Mouse (Mus musculus): Measurements from ENCODE around the gene Acat3. TPM values are rescaled to one million over a fixed set of nuclear protein-coding genes. Genes with fewer than 3 reads are reported as not detected.

The Acat3 gene
- total and polyA plus RNA-seq, 2 experiments = 178 to 255 TPM

DNA sequence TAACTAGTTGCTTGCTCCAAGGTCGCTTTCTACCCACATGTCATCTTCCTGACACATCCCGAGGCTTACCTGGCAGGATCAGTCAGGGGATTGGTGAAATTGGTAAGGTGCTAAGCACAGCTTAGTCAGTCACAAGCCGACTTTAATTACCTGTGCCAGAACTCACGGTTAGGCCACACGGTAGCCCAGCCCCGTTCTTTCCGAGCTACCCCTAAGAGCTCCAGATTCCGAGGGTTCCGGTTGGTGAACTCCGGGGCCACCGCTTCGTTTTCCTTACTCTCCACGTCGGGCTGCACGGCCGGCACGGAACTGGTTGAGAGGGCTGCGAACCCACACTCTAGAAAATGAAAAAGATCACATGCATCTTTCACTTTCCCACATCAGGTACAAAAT is 24.9 kb downstream of the Acat3 start, which contains the start of gene Tcp1:
TSS of gene Tcp1 (plus strand) at position 214 of the 393 bp plus-strand sequence.
- under 1% methylated on average over 18 of the region's 18 CpGs for WGBS
- Histone ChIP-seq H3K4me3 (ENCODE audit: insufficient read depth, low read depth, low read length) (peak within 1 kb of the TSS; percentile 68), H3K27ac (replicated peaks; ENCODE audit: insufficient read depth, low read depth, low read length) (peak within 1 kb of the TSS; percentile 70), H3K79me2 (ENCODE audit: control insufficient read depth, insufficient read depth, low read length) (no peaks in the 10 kb centered on the region; the same call in 1 of the 2 replicates), H3K27me3 (ENCODE audit: control insufficient read depth, insufficient read depth, low read length) (no peaks in the 10 kb centered on the region), H3K36me3 (ENCODE audit: control insufficient read depth, insufficient read depth, low read length) (peaks cover 43% of the 10 kb centered on the region), H3K9ac (ENCODE audit: low read depth, low read length) (peak within 1 kb of the TSS; percentile 78), H3K4me1 (ENCODE audit: control insufficient read depth, insufficient read depth, low read length) (peaks cover 2% of the 10 kb centered on the region)
- TF ChIP-seq POLR2A (IDR thresholded peaks at IDR 0.05; ENCODE audit: extremely low read depth, insufficient read depth, low read length) (no peak), CTCF (IDR thresholded peaks at IDR 0.05; ENCODE audit: low read depth, low read length) (no peak)
- DNase-seq (ENCODE audit: extremely low read depth, low read depth, low spot score) = peak; percentile 43

DNA sequence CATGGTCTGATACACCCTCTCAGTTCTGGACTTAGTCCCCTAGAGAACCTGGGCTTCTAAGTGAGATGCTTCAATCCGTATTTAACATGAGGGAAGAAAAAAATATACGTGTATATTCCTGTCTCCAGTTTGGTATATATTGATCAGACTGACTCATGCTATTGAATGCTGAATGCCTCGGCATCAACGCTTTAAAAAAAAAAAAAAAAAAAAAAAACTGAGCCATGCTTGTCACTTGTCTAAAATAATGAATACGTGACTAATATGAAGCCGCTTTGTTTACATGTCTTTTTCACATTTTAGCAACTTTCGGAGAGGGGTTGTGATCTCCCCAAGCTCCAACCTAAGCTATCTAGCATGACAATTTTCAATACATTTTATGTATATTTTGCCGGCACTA is 30.0 kb downstream of the Acat3 start:
- Histone ChIP-seq H3K27ac (replicated peaks; ENCODE audit: insufficient read depth, low read depth, low read length) (no peak overlapping the region), H3K4me3 (ENCODE audit: insufficient read depth, low read depth, low read length) (no peak overlapping the region), H3K79me2 (ENCODE audit: control insufficient read depth, insufficient read depth, low read length) (no peaks in the 10 kb centered on the region; the same call in 1 of the 2 replicates), H3K27me3 (ENCODE audit: control insufficient read depth, insufficient read depth, low read length) (no peaks in the 10 kb centered on the region), H3K4me1 (ENCODE audit: control insufficient read depth, insufficient read depth, low read length) (no peaks in the 10 kb centered on the region), H3K9ac (ENCODE audit: low read depth, low read length) (no peak overlapping the region), H3K36me3 (ENCODE audit: control insufficient read depth, insufficient read depth, low read length) (peaks cover 30% of the 10 kb centered on the region)
- WGBS = 82% methylated on average over 8 of the region's 8 CpGs
- DNase-seq (ENCODE audit: extremely low read depth, low read depth, low spot score) = no peak
- TF ChIP-seq CTCF (IDR thresholded peaks at IDR 0.05; ENCODE audit: low read depth, low read length) = no peak
- no peak for TF ChIP-seq POLR2A (IDR thresholded peaks at IDR 0.05; ENCODE audit: extremely low read depth, insufficient read depth, low read length)

DNA sequence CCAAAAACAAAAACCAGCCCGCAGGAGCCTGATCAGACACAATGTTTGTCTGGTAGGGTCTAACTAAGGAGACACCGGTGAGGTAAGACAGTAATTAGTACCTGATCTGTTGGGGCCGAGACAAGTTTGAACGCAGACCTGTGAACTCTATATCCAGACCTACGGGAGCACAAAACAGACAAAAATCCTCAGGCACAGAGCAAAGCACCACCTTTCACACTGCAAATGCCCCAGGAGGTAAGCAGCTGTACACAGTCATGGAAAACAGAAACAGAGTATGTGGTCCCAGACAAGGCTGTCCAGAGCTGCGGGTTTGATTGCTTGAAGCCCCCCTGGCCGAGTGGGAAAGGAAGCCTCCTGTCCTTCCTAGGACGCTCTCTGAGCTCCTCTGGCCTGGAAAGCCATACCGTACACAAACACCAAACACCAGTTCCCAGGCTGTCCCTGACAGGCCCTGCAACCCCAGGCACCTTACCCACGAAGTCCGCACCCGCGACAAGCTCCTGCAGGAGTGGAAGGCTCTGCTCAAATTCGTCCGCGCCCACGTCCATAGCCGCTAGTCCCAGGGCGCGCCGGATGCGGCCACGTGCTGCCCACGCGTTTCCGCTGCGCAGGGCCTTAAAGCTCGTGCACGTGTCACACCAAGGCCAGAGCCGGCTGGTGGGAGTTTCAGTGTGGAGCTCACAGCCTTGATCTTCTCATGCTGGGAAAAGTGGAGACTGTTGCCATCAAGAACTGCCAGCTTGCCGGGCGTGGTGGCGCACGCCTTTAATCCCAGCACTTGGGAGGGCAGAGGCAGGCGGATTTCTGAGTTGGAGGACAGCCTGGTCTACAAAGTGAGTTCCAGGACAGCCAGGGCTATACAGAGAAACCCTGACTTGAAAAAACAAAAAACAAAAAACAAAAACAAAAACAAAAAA is 30.8 kb downstream of the Acat3 start, which contains the start of gene Pnldc1:
TSS of gene Pnldc1 (minus strand) at position 870 of the 920 bp plus-strand sequence.
- Histone ChIP-seq H3K36me3 (ENCODE audit: control insufficient read depth, insufficient read depth, low read length) (peaks cover 33% of the 10 kb centered on the region), H3K9ac (ENCODE audit: low read depth, low read length) (no peak within 1 kb of the TSS), H3K4me3 (ENCODE audit: insufficient read depth, low read depth, low read length) (no peak within 1 kb of the TSS), H3K27ac (replicated peaks; ENCODE audit: insufficient read depth, low read depth, low read length) (no peak within 1 kb of the TSS), H3K4me1 (ENCODE audit: control insufficient read depth, insufficient read depth, low read length) (no peaks in the 10 kb centered on the region), H3K79me2 (ENCODE audit: control insufficient read depth, insufficient read depth, low read length) (no peaks in the 10 kb centered on the region), H3K27me3 (ENCODE audit: control insufficient read depth, insufficient read depth, low read length) (no peaks in the 10 kb centered on the region)
- TF ChIP-seq POLR2A (IDR thresholded peaks at IDR 0.05; ENCODE audit: extremely low read depth, insufficient read depth, low read length) = no peak
- TF ChIP-seq CTCF (IDR thresholded peaks at IDR 0.05; ENCODE audit: low read depth, low read length) = no peak
- DNase-seq (ENCODE audit: extremely low read depth, low read depth, low spot score) = no peak
- WGBS = 90% methylated on average over 35 of the region's 35 CpGs

DNA sequence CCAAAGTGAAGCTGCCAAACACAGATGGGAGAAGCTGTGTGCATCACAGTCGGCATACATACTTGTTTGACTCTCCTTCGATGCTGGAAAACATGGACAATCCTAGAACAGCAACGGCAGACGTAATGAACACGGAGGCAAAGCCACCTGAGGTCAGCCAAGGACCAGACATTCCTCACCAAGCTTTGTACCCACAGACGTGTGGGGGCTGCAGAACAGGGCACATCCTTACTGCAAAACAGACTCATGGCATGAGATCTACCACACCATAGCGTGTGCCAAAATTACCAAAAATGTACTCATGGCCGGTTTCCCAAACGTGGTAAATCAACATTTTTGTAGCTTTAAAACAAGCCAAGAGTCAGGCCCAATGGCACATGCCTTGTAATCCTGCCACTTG is 34.0 kb downstream of the Acat3 start:
- Histone ChIP-seq H3K79me2 (ENCODE audit: control insufficient read depth, insufficient read depth, low read length) (no peaks in the 10 kb centered on the region), H3K4me3 (ENCODE audit: insufficient read depth, low read depth, low read length) (no peak overlapping the region), H3K27ac (replicated peaks; ENCODE audit: insufficient read depth, low read depth, low read length) (no peak overlapping the region), H3K36me3 (ENCODE audit: control insufficient read depth, insufficient read depth, low read length) (peaks cover 17% of the 10 kb centered on the region), H3K27me3 (ENCODE audit: control insufficient read depth, insufficient read depth, low read length) (no peaks in the 10 kb centered on the region), H3K4me1 (ENCODE audit: control insufficient read depth, insufficient read depth, low read length) (no peaks in the 10 kb centered on the region), H3K9ac (ENCODE audit: low read depth, low read length) (no peak overlapping the region)
- 90% methylated on average over 9 of the region's 9 CpGs for WGBS
- DNase-seq (ENCODE audit: extremely low read depth, low read depth, low spot score) = no peak
- TF ChIP-seq POLR2A (IDR thresholded peaks at IDR 0.05; ENCODE audit: extremely low read depth, insufficient read depth, low read length) = no peak
- no peak for TF ChIP-seq CTCF (IDR thresholded peaks at IDR 0.05; ENCODE audit: low read depth, low read length)

DNA sequence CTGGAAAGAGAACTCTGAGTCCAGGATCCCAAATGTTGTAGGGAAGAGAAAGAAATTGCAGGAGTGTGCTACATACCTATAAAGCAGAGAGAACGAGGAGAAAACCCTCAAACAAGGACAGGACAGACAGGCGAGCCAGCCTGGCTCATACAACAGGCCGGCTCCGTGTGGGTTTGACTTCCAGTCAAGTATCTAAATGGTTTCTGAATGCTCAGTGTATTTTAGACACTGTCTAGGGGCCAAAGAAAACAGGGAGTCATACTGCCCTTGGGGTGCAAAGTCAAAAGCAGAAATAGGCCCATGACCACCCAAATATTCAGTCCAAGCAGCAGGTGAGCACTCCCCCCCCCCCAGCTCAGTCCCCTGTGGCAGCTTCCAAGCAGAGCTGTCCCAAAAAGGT is 34.6 kb downstream of the Acat3 start:
- Histone ChIP-seq H3K4me3 (ENCODE audit: insufficient read depth, low read depth, low read length) (no peak overlapping the region), H3K27ac (replicated peaks; ENCODE audit: insufficient read depth, low read depth, low read length) (no peak overlapping the region), H3K4me1 (ENCODE audit: control insufficient read depth, insufficient read depth, low read length) (no peaks in the 10 kb centered on the region), H3K9ac (ENCODE audit: low read depth, low read length) (no peak overlapping the region), H3K27me3 (ENCODE audit: control insufficient read depth, insufficient read depth, low read length) (no peaks in the 10 kb centered on the region), H3K36me3 (ENCODE audit: control insufficient read depth, insufficient read depth, low read length) (peaks cover 14% of the 10 kb centered on the region), H3K79me2 (ENCODE audit: control insufficient read depth, insufficient read depth, low read length) (no peaks in the 10 kb centered on the region)
- no peak for TF ChIP-seq POLR2A (IDR thresholded peaks at IDR 0.05; ENCODE audit: extremely low read depth, insufficient read depth, low read length)
- TF ChIP-seq CTCF (IDR thresholded peaks at IDR 0.05; ENCODE audit: low read depth, low read length) = no peak
- WGBS = 96% methylated on average over 4 of the region's 4 CpGs
- no peak for DNase-seq (ENCODE audit: extremely low read depth, low read depth, low spot score)

DNA sequence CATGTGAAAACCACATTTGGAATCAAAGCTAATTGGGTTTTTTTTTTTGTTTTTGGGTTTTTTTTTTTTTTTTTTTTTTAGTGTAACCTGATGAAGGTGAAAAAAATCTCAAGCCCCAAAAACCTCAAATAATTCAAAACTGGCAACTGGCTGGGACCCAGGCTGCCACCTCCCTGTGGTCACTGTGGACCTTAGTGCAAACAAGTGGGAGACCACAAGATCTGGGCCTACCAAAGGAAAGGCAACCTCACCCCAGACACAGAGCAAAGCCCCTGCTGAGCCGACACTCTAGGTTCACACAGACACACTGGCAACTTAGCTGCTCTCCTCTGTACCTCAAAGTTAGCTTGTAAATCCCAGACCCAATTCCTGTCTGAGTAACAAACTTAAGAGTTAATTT is 36.1 kb downstream of the Acat3 start:
- peaks cover 10% of the 10 kb centered on the region for H3K36me3 ChIP-seq (ENCODE audit: control insufficient read depth, insufficient read depth, low read length)
- no peaks in the 10 kb centered on the region for H3K4me1 ChIP-seq (ENCODE audit: control insufficient read depth, insufficient read depth, low read length)
- H3K27me3 ChIP-seq (ENCODE audit: control insufficient read depth, insufficient read depth, low read length) = no peaks in the 10 kb centered on the region
- TF ChIP-seq CTCF (IDR thresholded peaks at IDR 0.05; ENCODE audit: low read depth, low read length) (no peak), POLR2A (IDR thresholded peaks at IDR 0.05; ENCODE audit: extremely low read depth, insufficient read depth, low read length) (no peak)
- no peak overlapping the region for H3K4me3 ChIP-seq (ENCODE audit: insufficient read depth, low read depth, low read length)
- no peak overlapping the region for H3K27ac ChIP-seq (replicated peaks; ENCODE audit: insufficient read depth, low read depth, low read length)
- H3K9ac ChIP-seq (ENCODE audit: low read depth, low read length) = no peak overlapping the region
- no peak for DNase-seq (ENCODE audit: extremely low read depth, low read depth, low spot score)
- no peaks in the 10 kb centered on the region for H3K79me2 ChIP-seq (ENCODE audit: control insufficient read depth, insufficient read depth, low read length)
- 94% methylated on average over 1 of the region's 1 CpGs for WGBS
